Mouse (Mus musculus) kidney, adult 2 months (tissue): ENCODE data around the gene Plppr3.
A peak's percentile ranks its signal among the peaks of the same experiment; 100 is the strongest.

Experiments used
- CTCF ChIP-seq: fragments of 200-500 bp; conservative IDR thresholded peaks from 2 replicates; pipeline ENCODE4 v1.5.1; 2011; ENCODE audit warnings: low read depth, mild to moderate bottlenecking, control low read depth, low read length, moderate library complexity, mixed read lengths; ENCODE audit not compliant: insufficient read depth, insufficient read length
- POLR2A ChIP-seq: fragments of 200-500 bp; IDR thresholded peaks from one replicate; pipeline ENCODE4 v1.6.1; 2011; ENCODE audit warnings: low read depth, low read length, control low read depth

DNA sequence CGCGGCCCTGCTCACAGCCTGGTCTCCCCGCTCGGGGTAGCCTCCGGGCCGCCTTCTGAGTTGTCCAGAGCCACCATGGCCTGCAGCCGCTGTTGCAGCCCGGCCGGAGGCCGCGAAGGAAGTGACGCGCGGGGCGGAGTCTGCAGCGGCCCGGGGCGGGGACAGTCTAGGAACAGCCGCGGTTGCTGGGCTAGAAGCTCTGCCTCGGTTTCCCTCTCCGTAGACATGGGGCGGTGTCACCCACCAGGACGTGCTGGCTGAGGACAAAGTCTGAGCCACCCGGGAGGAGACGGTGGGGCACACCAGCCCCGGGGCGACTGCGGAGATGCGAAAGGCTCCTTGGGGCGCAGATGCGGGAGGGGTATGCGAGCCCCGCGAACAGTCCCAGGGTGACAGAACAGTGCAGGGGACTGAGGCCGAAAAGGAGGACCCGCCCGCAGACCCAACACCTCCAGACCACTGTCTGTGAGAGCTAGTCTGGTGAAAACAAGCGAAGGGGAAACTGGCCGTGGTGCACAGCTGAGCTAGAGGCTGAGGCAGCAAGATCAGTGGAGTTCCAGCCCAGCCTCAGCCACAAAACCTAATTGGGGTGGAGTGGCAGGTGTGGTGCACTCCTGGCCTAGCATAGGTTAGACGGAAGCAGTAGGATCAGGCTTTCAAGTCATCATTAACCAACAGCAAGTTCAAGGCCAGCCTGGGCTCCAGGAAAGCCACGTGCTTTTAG lies 42.5 kb upstream of the Plppr3 start, which contains the start of gene Kiss1r:
- TF ChIP-seq POLR2A: peak; percentile 69
- no peak for TF ChIP-seq CTCF
